Mouse (Mus musculus): Measurements from ENCODE around the gene Auts2. TPM values are rescaled to one million over a fixed set of nuclear protein-coding genes. Genes with fewer than 3 reads are reported as not detected.

Auts2 gene
- polyA plus RNA-seq, 1 experiment from 2014 or later, result 56.7 TPM

- Histone ChIP-seq H3K36me3 (no peaks in the 10 kb centered on the region), H3K27me3 (ENCODE audit: insufficient read depth, poor library complexity, severe bottlenecking) (no peaks in the 10 kb centered on the region), H3K27ac (peak overlapping the region; percentile 59; the same call in 1 of the 2 replicates), H3K4me1 (replicated peaks) (peaks cover 32% of the 10 kb centered on the region), H3K9me3 (no peaks in the 10 kb centered on the region), H3K4me3 (no peak overlapping the region)
- no peak for DNase-seq (ENCODE audit: low spot score)
- 50% methylated on average over 7 of the region's 7 CpGs for WGBS
Measured at GRCm38 (mm10) chr5:132186221-132186620, 356.9 kb downstream of the Auts2 start.

- Histone ChIP-seq H3K36me3 (no peaks in the 10 kb centered on the region), H3K27me3 (ENCODE audit: insufficient read depth, poor library complexity, severe bottlenecking) (no peaks in the 10 kb centered on the region), H3K4me3 (no peak overlapping the region), H3K4me1 (replicated peaks) (peaks cover 32% of the 10 kb centered on the region), H3K27ac (no peak overlapping the region), H3K9me3 (no peaks in the 10 kb centered on the region)
- DNase-seq (ENCODE audit: low spot score), result no peak
- WGBS, result 83% methylated on average over 4 of the region's 4 CpGs
Measured at GRCm38 (mm10) chr5:132184395-132185095, 358.6 kb downstream of the Auts2 start.

GRCm38 (mm10) chr5:132182077-132182476 is 361.1 kb downstream of the Auts2 start:
- H3K4me1 ChIP-seq (replicated peaks), result peaks cover 17% of the 10 kb centered on the region
- H3K36me3 ChIP-seq, result no peaks in the 10 kb centered on the region
- no peaks in the 10 kb centered on the region for H3K9me3 ChIP-seq
- H3K27me3 ChIP-seq (ENCODE audit: insufficient read depth, poor library complexity, severe bottlenecking), result no peaks in the 10 kb centered on the region
- WGBS, result 86% methylated on average over 9 of the region's 9 CpGs
- no peak overlapping the region for H3K4me3 ChIP-seq
- DNase-seq (ENCODE audit: low spot score), result no peak
- no peak overlapping the region for H3K27ac ChIP-seq

- 88% methylated on average over 8 of the region's 8 CpGs for WGBS
- Histone ChIP-seq H3K27ac (no peak overlapping the region), H3K36me3 (no peaks in the 10 kb centered on the region)
Measured at GRCm38 (mm10) chr5:132170010-132170409, 373.1 kb downstream of the Auts2 start.

GRCm38 (mm10) chr5:132168805-132169204 is 374.3 kb downstream of the Auts2 start:
- Histone ChIP-seq H3K27me3 (ENCODE audit: insufficient read depth, poor library complexity, severe bottlenecking) (no peaks in the 10 kb centered on the region), H3K4me1 (replicated peaks) (peaks cover 9% of the 10 kb centered on the region; the same call in 1 of the 2 replicates), H3K27ac (no peak overlapping the region), H3K9me3 (no peaks in the 10 kb centered on the region), H3K4me3 (no peak overlapping the region), H3K36me3 (no peaks in the 10 kb centered on the region)
- DNase-seq (ENCODE audit: low spot score), result no peak
- WGBS, result 91% methylated on average over 5 of the region's 5 CpGs

More at GRCm38 (mm10) chr5:132170010-132170409, 373.1 kb downstream of the Auts2 start:
- peaks cover 9% of the 10 kb centered on the region; the same call in 1 of the 2 replicates for H3K4me1 ChIP-seq (replicated peaks)
- H3K27me3 ChIP-seq (ENCODE audit: insufficient read depth, poor library complexity, severe bottlenecking), result no peaks in the 10 kb centered on the region
- H3K9me3 ChIP-seq, result no peaks in the 10 kb centered on the region
- no peak for DNase-seq (ENCODE audit: low spot score)
- H3K4me3 ChIP-seq, result no peak overlapping the region

GRCm38 (mm10) chr5:132168224-132168623 is 374.9 kb downstream of the Auts2 start:
- Histone ChIP-seq H3K36me3 (no peaks in the 10 kb centered on the region), H3K27me3 (ENCODE audit: insufficient read depth, poor library complexity, severe bottlenecking) (no peaks in the 10 kb centered on the region), H3K4me3 (no peak overlapping the region), H3K4me1 (replicated peaks) (peaks cover 12% of the 10 kb centered on the region), H3K27ac (no peak overlapping the region), H3K9me3 (no peaks in the 10 kb centered on the region)
- 92% methylated on average over 5 of the region's 5 CpGs for WGBS
- no peak for DNase-seq (ENCODE audit: low spot score)

GRCm38 (mm10) chr5:132166559-132166958 is 376.6 kb downstream of the Auts2 start:
- WGBS, result 84% methylated on average over 3 of the region's 3 CpGs
- Histone ChIP-seq H3K9me3 (no peaks in the 10 kb centered on the region), H3K4me3 (no peak overlapping the region), H3K27ac (no peak overlapping the region), H3K27me3 (ENCODE audit: insufficient read depth, poor library complexity, severe bottlenecking) (no peaks in the 10 kb centered on the region), H3K36me3 (no peaks in the 10 kb centered on the region), H3K4me1 (replicated peaks) (peaks cover 22% of the 10 kb centered on the region)
- no peak for DNase-seq (ENCODE audit: low spot score)

GRCm38 (mm10) chr5:132163960-132164359 is 379.2 kb downstream of the Auts2 start:
- WGBS, result 84% methylated on average over 10 of the region's 10 CpGs
- no peak for DNase-seq (ENCODE audit: low spot score)
- Histone ChIP-seq H3K9me3 (no peaks in the 10 kb centered on the region), H3K27ac (no peak overlapping the region), H3K36me3 (no peaks in the 10 kb centered on the region), H3K4me3 (no peak overlapping the region), H3K4me1 (replicated peaks) (peaks cover 19% of the 10 kb centered on the region), H3K27me3 (ENCODE audit: insufficient read depth, poor library complexity, severe bottlenecking) (no peaks in the 10 kb centered on the region)

- 50% methylated on average over 4 of the region's 4 CpGs for WGBS
- Histone ChIP-seq H3K4me3 (no peak overlapping the region), H3K4me1 (replicated peaks) (peaks cover 19% of the 10 kb centered on the region), H3K27me3 (ENCODE audit: insufficient read depth, poor library complexity, severe bottlenecking) (no peaks in the 10 kb centered on the region), H3K9me3 (no peaks in the 10 kb centered on the region), H3K36me3 (no peaks in the 10 kb centered on the region), H3K27ac (no peak overlapping the region)
- no peak for DNase-seq (ENCODE audit: low spot score)
Measured at GRCm38 (mm10) chr5:132162206-132162533, 381.0 kb downstream of the Auts2 start.

GRCm38 (mm10) chr5:132161338-132162205 is 381.6 kb downstream of the Auts2 start:
- WGBS, result 59% methylated on average over 9 of the region's 9 CpGs
- no peaks in the 10 kb centered on the region for H3K36me3 ChIP-seq
- no peaks in the 10 kb centered on the region for H3K27me3 ChIP-seq (ENCODE audit: insufficient read depth, poor library complexity, severe bottlenecking)
- no peaks in the 10 kb centered on the region for H3K9me3 ChIP-seq
- no peak overlapping the region for H3K4me3 ChIP-seq
- no peak for DNase-seq (ENCODE audit: low spot score)
- H3K27ac ChIP-seq, result peak overlapping the region; percentile 30
- peaks cover 19% of the 10 kb centered on the region for H3K4me1 ChIP-seq (replicated peaks)

GRCm38 (mm10) chr5:132144181-132144580 is 399.0 kb downstream of the Auts2 start:
- no peak for DNase-seq (ENCODE audit: low spot score)
- H3K9me3 ChIP-seq, result no peaks in the 10 kb centered on the region
- no peaks in the 10 kb centered on the region for H3K36me3 ChIP-seq
- 97% methylated on average over 4 of the region's 4 CpGs for whole genome bisulfite sequencing
- H3K4me1 ChIP-seq (replicated peaks), result peaks cover 12% of the 10 kb centered on the region
- H3K4me3 ChIP-seq, result no peak overlapping the region
- H3K27me3 ChIP-seq (ENCODE audit: insufficient read depth, poor library complexity, severe bottlenecking), result no peaks in the 10 kb centered on the region
- no peak overlapping the region for H3K27ac ChIP-seq

GRCm38 (mm10) chr5:132140816-132141215 is 402.3 kb downstream of the Auts2 start:
- no peaks in the 10 kb centered on the region for H3K36me3 ChIP-seq
- H3K27ac ChIP-seq, result no peak overlapping the region
- no peak for DNase-seq (ENCODE audit: low spot score)
- H3K4me3 ChIP-seq, result no peak overlapping the region
- no peaks in the 10 kb centered on the region for H3K9me3 ChIP-seq
- peaks cover 11% of the 10 kb centered on the region for H3K4me1 ChIP-seq (replicated peaks)
- H3K27me3 ChIP-seq (ENCODE audit: insufficient read depth, poor library complexity, severe bottlenecking), result no peaks in the 10 kb centered on the region
- 63% methylated on average over 4 of the region's 4 CpGs for WGBS
